Mouse (Mus musculus) thymus, adult 2 months (tissue): ENCODE results near the gene P2ry12.

ENCODE experiments used
- CTCF ChIP-seq: fragments of 200-500 bp; IDR thresholded peaks from 2 replicates; pipeline ENCODE4 v1.5.1; 2012; ENCODE audit warnings: mild to moderate bottlenecking, control low read depth, low read length, moderate library complexity, borderline replicate concordance; ENCODE audit not compliant: control insufficient read depth, poor library complexity, insufficient read depth; ENCODE audit errors: extremely low read depth
- POLR2A ChIP-seq: fragments of 200-500 bp; IDR thresholded peaks from 2 replicates; pipeline ENCODE4 v1.6.1; 2012; ENCODE audit warnings: mild to moderate bottlenecking, low read length, control low read depth, moderate library complexity; ENCODE audit not compliant: control insufficient read depth, poor library complexity, insufficient read depth; ENCODE audit errors: extremely low read depth

- TF ChIP-seq CTCF = no peak
- no peak for TF ChIP-seq POLR2A
Observed at GRCm38 (mm10) chr3:59270811-59271210, 8.1 kb upstream of the P2ry12 start.
